20 mouse cellular contexts compared by ENCODE assay signal in the genomic region with DNA sequence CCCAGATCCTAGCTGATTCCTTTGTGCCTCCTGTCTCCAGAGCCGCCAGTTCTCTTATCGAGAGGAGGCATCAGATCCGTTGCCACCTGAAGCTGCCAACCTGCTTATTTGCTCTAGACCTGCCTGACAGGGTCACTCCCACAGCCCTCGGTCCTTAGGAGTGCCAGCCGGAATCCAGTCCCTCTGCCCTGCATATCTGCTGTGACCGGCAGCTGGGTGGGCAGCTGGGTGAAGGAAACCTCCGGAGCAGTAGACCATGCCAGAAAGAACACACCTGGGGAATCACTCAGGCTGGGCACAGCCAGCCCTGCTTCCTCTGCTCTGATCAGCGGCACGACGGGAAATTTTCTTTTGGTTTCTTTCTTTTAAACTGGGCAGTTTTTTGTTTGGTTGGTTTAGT. TPM values are rescaled to one million over a fixed set of nuclear protein-coding genes. Genes with fewer than 3 reads are reported as not detected.
A peak's percentile ranks its signal among the peaks of the same experiment; 100 is the strongest.
DNase-seq lines count a peak whose midpoint lies in the region; ATAC-seq and TF ChIP-seq lines count a peak whose summit lies in the region.
"Had no signal": no experiment of that assay in that cellular context is flagged by ENCODE, and none has a peak within 500 bp of the region (broad histone marks: within the 10 kb centered on the region; RNA-seq: fewer than 3 reads in every experiment).

No protein-coding gene starts in this region.

- DNase-seq in heart, adult 2 months: no peak
- no peak for DNase-seq in heart, postnatal 14 days
- DNase-seq in lung, adult 18-20 months: peak; percentile 30 to 46
- no peak for DNase-seq in lung, postnatal 14 days
- DNase-seq in induced T-regulatory cell, adult 2 months (ENCODE audit: low read depth): peak; percentile 68
- DNase-seq in splenic B cell, adult 2 months (ENCODE audit: low read depth, low spot score): peak; percentile 63
- no peak for DNase-seq in neural tube, embryonic 10.5 days (ENCODE audit: extremely low spot score, low spot score)
- DNase-seq: adrenal gland, postnatal 25 days; cerebellum, adult 8-10 months; heart, postnatal 4 days; liver; right cerebral cortex, postnatal 4 days; thymus, postnatal 36 days had no signal

- H3K9ac ChIP-seq in heart, adult 2 months (ENCODE audit: low read depth, low read length): peak overlapping the region; percentile 36; the same call in 1 of the 2 replicates
- H3K9ac ChIP-seq: embryonic facial prominence, embryonic 12.5 days; heart, embryonic 13.5 days had no signal

- no peak overlapping the region for H3K4me3 ChIP-seq in heart, adult 2 months
- H3K4me3 ChIP-seq: embryonic facial prominence, embryonic 12.5 days; heart, embryonic 13.5 days; layer of hippocampus, adult 2 months; midbrain, embryonic 10.5 days had no signal

- no peak for ATAC-seq in megakaryocyte progenitor cell, adult 5-6 weeks (replicated peaks; ENCODE audit: poor library complexity)
- ATAC-seq: forebrain, embryonic 16.5 days; hindbrain, postnatal 0 days had no signal

- no peak for TF ChIP-seq CTCF in heart, adult 2 months (IDR thresholded peaks at IDR 0.05)

- H3K4me1 ChIP-seq in heart, adult 2 months (ENCODE audit: control insufficient read depth, insufficient read depth, low read length): peaks cover 14% of the 10 kb centered on the region

- H3K27me3 ChIP-seq in heart, adult 2 months (ENCODE audit: control insufficient read depth, insufficient read depth, low read length): no peaks in the 10 kb centered on the region; the same call in 1 of the 2 replicates
- H3K27me3 ChIP-seq in splenic B cell, adult 2 months (ENCODE audit: control insufficient read depth, insufficient read depth, low read length, poor library complexity, severe bottlenecking): no peaks in the 10 kb centered on the region

- no peaks in the 10 kb centered on the region; the same call in 1 of the 2 replicates for H3K36me3 ChIP-seq in heart, adult 2 months (ENCODE audit: control insufficient read depth, insufficient read depth, low read length)
- no peaks in the 10 kb centered on the region for H3K36me3 ChIP-seq in splenic B cell, adult 2 months (ENCODE audit: control insufficient read depth, insufficient read depth, low read length, poor library complexity, severe bottlenecking)
- H3K36me3 ChIP-seq: embryonic facial prominence, embryonic 12.5 days; heart, embryonic 13.5 days; midbrain, embryonic 10.5 days had no signal

- peak overlapping the region; percentile 7; the same call in 1 of the 2 replicates for H3K27ac ChIP-seq in heart, adult 2 months
- H3K27ac ChIP-seq: embryonic facial prominence, embryonic 12.5 days; heart, embryonic 13.5 days; hindbrain, postnatal 0 days; layer of hippocampus, adult 2 months; midbrain, embryonic 10.5 days had no signal

- no peak for TF ChIP-seq POLR2A in heart, adult 2 months (IDR thresholded peaks at IDR 0.05; ENCODE audit: insufficient read depth, low read depth, low read length)

- intact Hi-C loops in heart, adult 2 months (cut with DNase I): no loop called here
- intact Hi-C loops in heart, postnatal 14 days (cut with DNase I): no loop called here

- 58% methylated on average over 10 of the region's 10 CpGs for WGBS in heart, adult 2 months

- no peak for TF ChIP-seq EP300 in heart, adult 2 months (IDR thresholded peaks at IDR 0.05; ENCODE audit: insufficient read depth, low read depth, low read length)

- no peaks in the 10 kb centered on the region for H3K79me2 ChIP-seq in heart, adult 2 months (replicated peaks; ENCODE audit: control insufficient read depth, insufficient read depth, low read length)

RNA-seq across cellular contexts. Expression of a gene that starts 3.4 kb away (rescaled TPM):
- total RNA-seq in heart, adult 2 months (2021): 10 to 100 TPM; 11.6 to 12.9 TPM
- polyA plus RNA-seq in heart, adult 2 months (2012; rRNA removed): 19.5 and 21.1 TPM in 2 replicates
- total RNA-seq in heart, postnatal 14 days (2021): 10 to 100 TPM; 14.8 to 17.1 TPM
- 0.64 and 1.1 TPM in 2 replicates for total RNA-seq in megakaryocyte progenitor cell, adult 5-6 weeks (2015)
- total RNA-seq in megakaryocyte progenitor cell, adult 5-6 weeks (2017): 0.71 TPM in 1 of 2 replicates, not detected in the other

RNA-seq across cellular contexts. Expression of a gene that starts 18.2 kb away (rescaled TPM):
- total RNA-seq in heart, adult 2 months (2021): 100 to 1,000 TPM; 157 to 180 TPM
- 486 and 542 TPM in 2 replicates for polyA plus RNA-seq in heart, adult 2 months (2012; rRNA removed)
- 100 to 1,000 TPM; 146 to 158 TPM for total RNA-seq in heart, postnatal 14 days (2021)
- 334 and 357 TPM in 2 replicates for total RNA-seq in megakaryocyte progenitor cell, adult 5-6 weeks (2015)
- total RNA-seq in megakaryocyte progenitor cell, adult 5-6 weeks (2017): 136 and 150 TPM in 2 replicates

RNA-seq across cellular contexts. Expression of a gene that starts 33.6 kb away (rescaled TPM):
- 10 to 100 TPM in 1 of 2 experiments, 1 to 10 TPM in 1; 8.0 to 11.5 TPM for total RNA-seq in heart, adult 2 months (2021)
- polyA plus RNA-seq in heart, adult 2 months (2012; rRNA removed): 13.7 and 15.7 TPM in 2 replicates
- total RNA-seq in heart, postnatal 14 days (2021): 10 to 100 TPM; 13.2 to 14.6 TPM
- 0.02 and 0.49 TPM in 2 replicates for total RNA-seq in megakaryocyte progenitor cell, adult 5-6 weeks (2015)
- total RNA-seq in megakaryocyte progenitor cell, adult 5-6 weeks (2017): 0.78 TPM in 1 of 2 replicates, not detected in the other

RNA-seq across cellular contexts. Expression of a gene that starts 36.0 kb away (rescaled TPM):
- 1 to 10 TPM; 1.6 to 2.0 TPM for total RNA-seq in heart, adult 2 months (2021)
- 1.3 and 3.0 TPM in 2 replicates for polyA plus RNA-seq in heart, adult 2 months (2012; rRNA removed)
- total RNA-seq in heart, postnatal 14 days (2021): 1 to 10 TPM; 1.8 to 3.9 TPM
- total RNA-seq in megakaryocyte progenitor cell, adult 5-6 weeks (2015): 129 and 133 TPM in 2 replicates
- 98.9 and 105 TPM in 2 replicates for total RNA-seq in megakaryocyte progenitor cell, adult 5-6 weeks (2017)

RNA-seq across cellular contexts. Expression of a gene that starts 54.4 kb away (rescaled TPM):
- 1 to 10 TPM in 1 of 2 experiments, under 1 TPM in 1; 0.78 to 1.0 TPM for total RNA-seq in heart, adult 2 months (2021)
- 1.3 and 1.7 TPM in 2 replicates for polyA plus RNA-seq in heart, adult 2 months (2012; rRNA removed)
- total RNA-seq in heart, postnatal 14 days (2021): 1 to 10 TPM in 1 of 2 experiments, under 1 TPM in 1; 0.51 to 1.1 TPM
- total RNA-seq in megakaryocyte progenitor cell, adult 5-6 weeks (2015): 12.2 and 28.8 TPM in 2 replicates
- 5.2 and 10.8 TPM in 2 replicates for total RNA-seq in megakaryocyte progenitor cell, adult 5-6 weeks (2017)
- total RNA-seq: heart, postnatal 4 days had no signal

Comparison
In these comparisons a context has a peak if more than half of its experiments do, and no peak if none do; other contexts are left out.
1. DNase-seq: peak in lung, adult 18-20 months (2 of 2), induced T-regulatory cell, adult 2 months (single experiment) and splenic B cell, adult 2 months (single experiment); none in heart, adult 2 months (0 of 2), heart, postnatal 14 days (0 of 2), lung, postnatal 14 days (single experiment) and neural tube, embryonic 10.5 days (single experiment).
2. RNA of a gene that starts 3.4 kb away (total RNA-seq): 14.8 to 17.1 TPM in heart, postnatal 14 days and 11.6 to 12.9 TPM in heart, adult 2 months; 0.64 to 1.1 TPM in megakaryocyte progenitor cell, adult 5-6 weeks; every median in the first group is over 4 times any median in the second.
3. RNA of a gene that starts 33.6 kb away (total RNA-seq): 13.2 to 14.6 TPM in heart, postnatal 14 days and 8.0 to 11.5 TPM in heart, adult 2 months; 0.02 to 0.78 TPM in megakaryocyte progenitor cell, adult 5-6 weeks; every median in the first group is over 4 times any median in the second.